Mouse (Mus musculus): ENCODE data around the gene Bcl7b. TPM values are rescaled to one million over a fixed set of nuclear protein-coding genes. Genes with fewer than 3 reads are reported as not detected.
"Not testable (repeated sequence)": the region's sequence is repeated elsewhere in the genome, so short reads cannot be mapped to it uniquely, and the experiment has no call there.

The Bcl7b gene
- total RNA-seq, 2 experiments from 2014 or later = 41.9 to 43.3 TPM

DNA sequence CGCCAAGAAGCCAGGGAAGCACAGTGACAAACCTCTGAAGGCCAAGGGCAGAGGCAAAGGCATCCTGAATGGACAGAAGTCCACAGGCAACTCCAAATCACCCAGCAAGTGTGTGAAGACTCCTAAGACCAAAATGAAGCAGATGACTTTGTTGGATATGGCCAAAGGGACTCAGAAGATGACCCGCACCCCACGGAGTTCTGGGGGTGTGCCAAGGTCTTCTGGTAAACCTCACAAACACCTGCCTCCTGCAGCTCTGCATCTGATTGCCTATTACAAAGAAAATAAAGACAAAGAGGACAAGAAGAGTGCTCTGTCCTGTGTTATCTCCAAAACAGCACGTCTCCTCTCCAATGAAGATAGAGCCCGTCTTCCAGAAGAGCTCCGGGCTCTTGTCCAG lies 48.8 kb downstream of the Bcl7b start:
- no peak for DNase-seq

DNA sequence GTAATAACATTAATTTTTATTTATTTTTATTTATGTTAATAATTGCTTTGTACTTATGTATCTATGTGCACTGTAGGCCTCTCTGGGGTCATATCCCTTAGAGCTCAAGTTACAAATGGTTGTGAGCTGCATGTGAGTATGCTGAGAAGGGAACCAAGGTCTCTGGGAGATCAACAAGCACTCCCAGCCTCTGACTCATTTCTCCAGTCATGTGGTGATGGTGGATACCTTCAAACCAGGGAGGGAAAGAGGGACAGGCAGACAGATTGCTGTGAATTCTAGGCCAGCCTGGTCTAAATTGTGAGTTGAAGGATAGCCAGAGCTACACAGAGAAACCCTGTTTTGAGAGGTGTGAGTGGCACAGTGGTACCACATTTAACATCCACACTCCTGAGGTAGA lies 52.9 kb downstream of the Bcl7b start:
- DNase-seq = peak; percentile 25

DNA sequence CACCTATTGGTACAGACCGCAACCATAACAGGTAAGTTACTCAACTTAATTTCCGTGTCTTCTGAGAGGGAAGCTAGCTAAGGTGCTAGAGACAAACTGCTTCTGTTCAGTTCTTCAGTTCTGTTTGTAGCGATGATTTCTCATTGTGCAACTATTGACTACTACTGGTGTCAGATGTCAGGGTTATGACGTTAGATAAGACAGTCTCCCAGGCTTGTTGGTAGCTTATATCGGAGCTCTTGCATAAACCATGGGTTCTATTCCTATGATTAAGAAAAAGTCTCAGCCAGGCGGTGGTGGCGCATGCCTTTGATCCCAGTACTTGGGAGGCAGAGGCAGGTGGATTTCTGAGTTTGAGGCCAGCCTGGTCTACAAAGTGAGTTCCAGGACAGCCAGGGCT lies 54.0 kb downstream of the Bcl7b start:
- DNase-seq = no peak

DNA sequence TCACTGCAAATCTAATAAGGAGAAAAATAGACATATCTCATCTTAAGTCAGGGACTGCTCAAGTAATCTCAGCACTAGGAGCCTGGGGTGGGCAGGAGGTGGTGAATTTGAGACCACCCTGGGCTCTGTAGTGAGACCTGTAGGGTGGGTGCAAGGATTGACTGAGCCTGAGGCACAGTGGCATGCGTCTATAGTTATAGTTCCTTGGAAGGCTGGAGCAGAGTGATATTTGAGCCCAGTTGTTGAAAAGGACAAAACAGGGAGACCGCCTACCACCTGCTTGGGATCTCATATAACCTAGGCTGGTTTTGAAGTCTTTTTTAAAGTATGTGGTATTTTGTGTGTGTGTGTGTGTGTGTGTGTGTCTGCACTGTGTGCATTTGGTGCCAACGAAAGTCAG lies 56.1 kb downstream of the Bcl7b start:
- DNase-seq = no peak

DNA sequence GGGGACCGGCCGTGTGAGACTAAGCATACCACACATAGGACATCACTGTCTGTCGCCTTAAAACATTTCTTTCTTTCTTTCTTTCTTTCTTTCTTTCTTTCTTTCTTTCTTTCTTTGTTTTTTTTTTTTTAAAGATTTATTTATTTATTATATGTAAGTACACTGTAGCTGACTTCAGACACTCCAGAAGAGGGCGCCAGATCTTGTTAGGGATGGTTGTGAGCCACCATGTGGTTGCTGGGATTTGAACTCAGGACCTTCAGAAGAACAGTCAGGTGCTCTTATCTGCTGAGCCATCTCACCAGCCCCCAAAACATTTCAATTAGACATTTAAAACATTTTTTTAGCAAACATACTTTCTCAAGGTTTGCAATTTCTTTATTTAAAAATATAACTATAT lies 57.8 kb downstream of the Bcl7b start:
- DNase-seq = not testable (repeated sequence)

DNA sequence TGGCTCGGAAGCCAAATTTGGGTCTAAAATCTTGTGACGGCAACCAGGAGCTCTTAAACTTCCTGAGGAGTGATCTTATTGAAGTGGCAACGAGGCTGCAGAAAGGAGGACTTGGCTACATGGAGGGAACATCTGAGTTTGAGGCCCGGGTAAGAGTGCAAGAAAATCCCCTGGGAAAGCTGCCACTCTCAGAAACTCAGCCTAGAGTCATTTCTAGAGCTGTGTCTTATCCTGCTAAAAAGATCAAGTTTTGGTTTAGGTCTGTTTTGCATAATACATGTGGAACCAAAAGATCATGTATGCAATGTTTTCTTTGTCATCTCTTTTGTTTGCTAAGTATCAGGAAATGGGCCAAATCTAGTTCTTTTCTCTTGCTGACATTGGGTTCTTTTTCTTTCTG lies 62.1 kb downstream of the Bcl7b start:
- no peak for DNase-seq

Small RNAs within 50 kb of the gene (microRNA-seq; reads per million reads assigned to microRNA genes)
- gene Gm25315 = not detected

Other genes with a start within 250 kb of the Bcl7b start
- 10 to 100 TPM; 23.6 to 24.2 TPM for gene Mettl27, start 235.9 kb upstream of the Bcl7b start, total RNA-seq (2021)
- under 1 TPM; 0.21 to 0.57 TPM for gene Cldn4, start 221.3 kb upstream of the Bcl7b start, total RNA-seq (2021)
- gene Cldn3, start 182.1 kb upstream of the Bcl7b start, total RNA-seq (2021) = 10 to 100 TPM in 1 of 2 experiments, 1 to 10 TPM in 1; 8.2 to 13.9 TPM
- gene Abhd11, start 159.1 kb upstream of the Bcl7b start, total RNA-seq (2021) = 10 to 100 TPM; 67.3 to 77.9 TPM
- 1 to 10 TPM; 6.8 to 9.5 TPM for gene Stx1a, start 144.8 kb upstream of the Bcl7b start, total RNA-seq (2021)
- gene Dnajc30, start 104.1 kb upstream of the Bcl7b start, total RNA-seq (2021) = 10 to 100 TPM; 23.7 to 24.5 TPM
- gene Bud23, start 103.3 kb upstream of the Bcl7b start, total RNA-seq (2021) = 10 to 100 TPM; 41.3 to 44.6 TPM
- gene Vps37d, start 90.0 kb upstream of the Bcl7b start, total RNA-seq (2021) = 1 to 10 TPM; 3.8 to 4.5 TPM
- gene Mlxipl, start 78.4 kb upstream of the Bcl7b start, total RNA-seq (2021) = 10 to 100 TPM; 59.1 to 71.7 TPM
- gene Tbl2, start 18.6 kb upstream of the Bcl7b start, total RNA-seq (2021) = 10 to 100 TPM; 23.2 to 23.5 TPM
- gene Baz1b, start 19.0 kb downstream of the Bcl7b start, total RNA-seq (2021) = 10 to 100 TPM; 60.4 to 70.1 TPM
- 1 to 10 TPM; 2.1 to 2.7 TPM for gene Fzd9, start 82.9 kb downstream of the Bcl7b start, total RNA-seq (2021)
- under 1 TPM in 1 of 2 experiments, not detected in 1; 0.27 TPM for gene Fkbp6, start 181.8 kb downstream of the Bcl7b start, total RNA-seq (2021)
- not detected for gene Trim50, start 185.0 kb downstream of the Bcl7b start, total RNA-seq (2021)
- gene Nsun5, start 201.7 kb downstream of the Bcl7b start, total RNA-seq (2021) = 10 to 100 TPM; 17.9 to 22.6 TPM
- gene Pom121, start 226.3 kb downstream of the Bcl7b start, total RNA-seq (2021) = 10 to 100 TPM; 25.9 to 26.7 TPM